Mouse (Mus musculus) intestine, embryonic 15.5 days (tissue): ENCODE measurements around the gene Acap2. TPM values are rescaled to one million over a fixed set of nuclear protein-coding genes. Genes with fewer than 3 reads are reported as not detected.

Experiments
- ATAC-seq: fragments of 200-750 bp; cut with Nextera tagmentation; 2 replicates; pipeline ENCODE4 v1.8.0; 2017; ENCODE audit warnings: moderate TSS enrichment, moderate library complexity
- H3K27ac ChIP-seq: fragments of 300-500 bp; sonication (generic); 2 replicates; pipeline ENCODE4 v1.5.1; 2015; ENCODE audit warnings: mild to moderate bottlenecking, inconsistent platforms
- H3K27me3 ChIP-seq: fragments of 300-500 bp; sonication (generic); replicated peaks from 2 replicates; pipeline ENCODE4 v1.6.1; 2015; ENCODE audit warnings: inconsistent platforms
- H3K36me3 ChIP-seq: fragments of 300-500 bp; sonication (generic); 2 replicates; pipeline ENCODE4 v1.6.1; 2015; ENCODE audit warnings: inconsistent platforms
- H3K4me1 ChIP-seq: fragments of 300-500 bp; sonication (generic); replicated peaks from 2 replicates; pipeline ENCODE4 v1.6.1; 2015; ENCODE audit warnings: inconsistent platforms
- H3K4me2 ChIP-seq: fragments of 300-500 bp; sonication (generic); replicated peaks from 2 replicates; pipeline ENCODE4 v1.6.1; 2015; ENCODE audit warnings: mild to moderate bottlenecking, inconsistent platforms
- H3K4me3 ChIP-seq: fragments of 300-500 bp; sonication (generic); replicated peaks from 2 replicates; pipeline ENCODE4 v1.5.1; 2015; ENCODE audit warnings: inconsistent platforms
- H3K9ac ChIP-seq: fragments of 300-500 bp; sonication (generic); 2 replicates; pipeline ENCODE4 v1.6.1; 2015; ENCODE audit warnings: inconsistent platforms
- H3K9me3 ChIP-seq: fragments of 300-500 bp; sonication (generic); 2 replicates; pipeline ENCODE4 v1.6.1; 2016; ENCODE audit warnings: inconsistent platforms
- WGBS: fragments of 180-500 bp; shearing (Covaris S2); methylation state at CpG from one replicate; pipeline ENCODE4 v1.1.7; 2015; 5-methylcytosine and 5-hydroxymethylcytosine counted together
- polyA plus RNA-seq: library from polyadenylated mRNA; unstranded; fragments of >200 nt; fragmentation: Nextera tagmentation; extraction: Ambion mirVana; gene quantifications from 2 replicates; pipeline ENCODE4 v1.2.1, GENCODE M21; 2015

Gene Acap2
- polyA plus RNA-seq, 1 experiment from 2014 or later = 18.6 TPM

GRCm38 (mm10) chr16:31052177-31052726 lies 148.8 kb downstream of the Acap2 start:
- no peak for ATAC-seq
- no peak overlapping the region for H3K4me2 ChIP-seq
- no peaks in the 10 kb centered on the region; the same call in 1 of the 2 replicates for H3K36me3 ChIP-seq
- no peak overlapping the region for H3K9ac ChIP-seq
- H3K27me3 ChIP-seq = no peaks in the 10 kb centered on the region
- 78% methylated on average over 7 of the region's 7 CpGs for WGBS
- H3K27ac ChIP-seq = no peak overlapping the region
- H3K9me3 ChIP-seq = no peaks in the 10 kb centered on the region
- H3K4me1 ChIP-seq = peaks cover 8% of the 10 kb centered on the region; the same call in 1 of the 2 replicates
- H3K4me3 ChIP-seq = no peak overlapping the region

- 81% methylated on average over 7 of the region's 7 CpGs for WGBS
- peaks cover 8% of the 10 kb centered on the region; the same call in 1 of the 2 replicates for H3K4me1 ChIP-seq
- no peak overlapping the region for H3K4me2 ChIP-seq
- no peaks in the 10 kb centered on the region for H3K27me3 ChIP-seq
- H3K4me3 ChIP-seq = no peak overlapping the region
- H3K9me3 ChIP-seq = no peaks in the 10 kb centered on the region
- no peak overlapping the region for H3K9ac ChIP-seq
- H3K36me3 ChIP-seq = no peaks in the 10 kb centered on the region; the same call in 1 of the 2 replicates
- no peak overlapping the region for H3K27ac ChIP-seq
- no peak for ATAC-seq
Observed at GRCm38 (mm10) chr16:31050701-31051100, 150.3 kb downstream of the Acap2 start.

- no peaks in the 10 kb centered on the region for H3K9me3 ChIP-seq
- no peak overlapping the region for H3K4me2 ChIP-seq
- H3K9ac ChIP-seq = no peak overlapping the region
- H3K4me3 ChIP-seq = no peak overlapping the region
- no peaks in the 10 kb centered on the region; the same call in 1 of the 2 replicates for H3K36me3 ChIP-seq
- no peaks in the 10 kb centered on the region for H3K27me3 ChIP-seq
- WGBS = 84% methylated on average over 6 of the region's 6 CpGs
- peaks cover 8% of the 10 kb centered on the region; the same call in 1 of the 2 replicates for H3K4me1 ChIP-seq
- no peak for ATAC-seq
- H3K27ac ChIP-seq = no peak overlapping the region
Observed at GRCm38 (mm10) chr16:31048194-31048593, 152.9 kb downstream of the Acap2 start.

GRCm38 (mm10) chr16:31047186-31047898 lies 153.7 kb downstream of the Acap2 start:
- H3K4me2 ChIP-seq = no peak overlapping the region
- no peak for ATAC-seq
- 80% methylated on average over 10 of the region's 10 CpGs for WGBS

GRCm38 (mm10) chr16:31046217-31046659 lies 154.8 kb downstream of the Acap2 start:
- Histone ChIP-seq H3K9ac (no peak overlapping the region), H3K27ac (no peak overlapping the region), H3K4me2 (no peak overlapping the region), H3K36me3 (no peaks in the 10 kb centered on the region; the same call in 1 of the 2 replicates), H3K4me1 (0 out of 2 replicates have a peak, but pooled peaks cover 4% of the 10 kb centered on the region), H3K9me3 (no peaks in the 10 kb centered on the region), H3K27me3 (no peaks in the 10 kb centered on the region), H3K4me3 (no peak overlapping the region)
- 43% methylated on average over 14 of the region's 14 CpGs for WGBS
- ATAC-seq = 0 out of 2 replicates have a peak, but pooled peaks have one; percentile 28

More at GRCm38 (mm10) chr16:31047186-31047898, 153.7 kb downstream of the Acap2 start:
- Histone ChIP-seq H3K36me3 (no peaks in the 10 kb centered on the region; the same call in 1 of the 2 replicates), H3K4me1 (0 out of 2 replicates have a peak, but pooled peaks cover 4% of the 10 kb centered on the region), H3K9me3 (no peaks in the 10 kb centered on the region), H3K9ac (no peak overlapping the region), H3K27me3 (no peaks in the 10 kb centered on the region), H3K4me3 (no peak overlapping the region), H3K27ac (no peak overlapping the region)

- no peak overlapping the region for H3K9ac ChIP-seq
- no peak overlapping the region for H3K4me3 ChIP-seq
- H3K4me1 ChIP-seq = 0 out of 2 replicates have a peak, but pooled peaks cover 4% of the 10 kb centered on the region
- no peaks in the 10 kb centered on the region; the same call in 1 of the 2 replicates for H3K36me3 ChIP-seq
- no peaks in the 10 kb centered on the region for H3K27me3 ChIP-seq
- no peak overlapping the region for H3K4me2 ChIP-seq
- ATAC-seq = no peak
- H3K9me3 ChIP-seq = no peaks in the 10 kb centered on the region
- WGBS = 75% methylated on average over 5 of the region's 5 CpGs
- H3K27ac ChIP-seq = no peak overlapping the region
Observed at GRCm38 (mm10) chr16:31045211-31045610, 155.8 kb downstream of the Acap2 start.

GRCm38 (mm10) chr16:31043136-31043535 lies 157.9 kb downstream of the Acap2 start:
- H3K27ac ChIP-seq = no peak overlapping the region
- H3K4me2 ChIP-seq = no peak overlapping the region
- no peaks in the 10 kb centered on the region for H3K27me3 ChIP-seq
- no peaks in the 10 kb centered on the region; the same call in 1 of the 2 replicates for H3K36me3 ChIP-seq
- 86% methylated on average over 5 of the region's 5 CpGs for WGBS
- no peak overlapping the region for H3K4me3 ChIP-seq
- no peaks in the 10 kb centered on the region for H3K9me3 ChIP-seq
- no peak overlapping the region for H3K9ac ChIP-seq
- H3K4me1 ChIP-seq = 0 out of 2 replicates have a peak, but pooled peaks cover 4% of the 10 kb centered on the region
- no peak for ATAC-seq

Other genes with a start within 250 kb of the Acap2 start
- gene Xxylt1, start 119.8 kb downstream of the Acap2 start, polyA plus RNA-seq = 14.5 and 17.5 TPM in 2 replicates
- gene Ppp1r2, start 74.0 kb upstream of the Acap2 start, polyA plus RNA-seq = 74.4 and 84.6 TPM in 2 replicates
- 0.49 and 0.60 TPM in 2 replicates for gene Apod, start 113.6 kb upstream of the Acap2 start, polyA plus RNA-seq
- gene Bdh1, start 221.0 kb upstream of the Acap2 start, polyA plus RNA-seq = 174 and 190 TPM in 2 replicates